Mouse (Mus musculus) kidney, postnatal 36 days (tissue): ENCODE data around the gene Kbtbd3.

Experiments used
- DNase-seq, 2 experiments: peaks; one replicate each; pipeline ENCODE4 v3.0.0; 2021 to 2022; ENCODE audit warnings: mixed read lengths in 2 of 2

Kbtbd3 gene

GRCm38 (mm10) chr9:4309351-4310085 lies at the start of gene Kbtbd3, which contains the start of gene Aasdhppt:
TSS of gene Kbtbd3 (plus strand) at chr9:4309833.
TSS of gene Aasdhppt (minus strand) at chr9:4309471.
- DNase-seq: peak; percentile 99 to 100

GRCm38 (mm10) chr9:4259841-4260745 lies 49.5 kb upstream of the Kbtbd3 start:
- DNase-seq: peak in 1 of 2 experiments; percentile 47

DNA sequence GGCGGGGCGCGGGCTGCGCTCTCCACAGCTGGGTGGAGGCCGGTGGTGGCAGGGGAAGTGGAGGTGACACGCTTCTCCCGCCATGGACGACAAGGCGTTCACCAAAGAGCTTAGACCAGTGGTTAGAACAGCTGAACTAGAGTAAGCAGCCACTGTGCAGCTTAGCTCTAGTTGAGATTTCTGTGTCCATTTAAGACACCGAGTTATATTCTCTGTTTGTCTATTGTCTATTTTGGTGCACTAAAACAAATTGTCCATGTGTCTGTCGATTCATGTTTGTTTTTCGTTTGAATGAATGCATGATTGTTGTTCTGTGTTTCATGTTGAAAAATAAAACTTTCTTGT lies 48.9 kb upstream of the Kbtbd3 start:
- DNase-seq: no peak

DNA sequence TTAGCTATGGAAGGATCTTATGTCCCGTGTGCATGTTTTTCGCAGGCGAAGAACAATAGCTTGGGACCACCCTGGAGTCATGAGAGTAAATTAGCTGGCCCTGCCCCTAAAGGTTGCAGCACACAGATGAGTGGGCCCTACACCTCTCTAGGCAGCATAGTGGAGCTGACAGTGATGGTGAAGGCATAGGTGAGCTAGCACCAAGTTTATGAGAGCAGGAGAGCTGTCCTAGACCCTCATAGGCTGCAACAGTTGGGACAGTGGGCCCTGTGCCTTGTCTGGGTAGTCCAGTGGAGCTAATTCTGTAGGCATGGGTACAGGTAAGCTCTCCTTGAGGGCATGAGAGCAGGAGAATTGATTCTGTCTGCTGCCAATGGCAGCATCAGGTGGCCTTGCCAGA lies 42.8 kb upstream of the Kbtbd3 start:
- DNase-seq: no peak

GRCm38 (mm10) chr9:4283850-4284249 lies 25.8 kb upstream of the Kbtbd3 start:
- no peak for DNase-seq

GRCm38 (mm10) chr9:4300466-4300865 lies 9.2 kb upstream of the Kbtbd3 start:
- DNase-seq: no peak

GRCm38 (mm10) chr9:4304867-4305266 lies 4.8 kb upstream of the Kbtbd3 start:
- no peak for DNase-seq

- DNase-seq: no peak
These were observed 844 bp upstream of the Kbtbd3 start for GRCm38 (mm10) chr9:4308628-4309350.

- no peak for DNase-seq
These were observed 1.1 kb downstream of the Kbtbd3 start for GRCm38 (mm10) chr9:4310706-4311105.

DNA sequence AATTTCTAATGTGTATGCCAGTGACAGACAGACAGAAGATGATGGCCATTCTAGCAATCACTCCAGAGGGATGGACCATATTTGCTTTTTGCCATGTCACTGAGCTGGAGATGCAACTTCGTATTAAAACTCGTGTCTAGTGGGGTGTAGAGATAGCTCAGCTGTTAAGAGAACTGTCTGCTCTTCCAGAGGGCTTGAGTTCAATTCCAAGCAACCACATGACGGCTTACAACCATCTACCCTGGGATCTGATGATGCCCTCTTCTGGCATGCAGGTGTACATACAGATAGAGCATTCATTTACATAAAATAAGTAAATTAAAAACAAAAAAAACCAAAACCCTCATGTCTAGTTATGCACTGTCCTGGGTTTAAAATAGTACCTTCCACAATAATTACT lies 1.5 kb downstream of the Kbtbd3 start:
- DNase-seq: peak in 1 of 2 experiments; percentile 3

DNA sequence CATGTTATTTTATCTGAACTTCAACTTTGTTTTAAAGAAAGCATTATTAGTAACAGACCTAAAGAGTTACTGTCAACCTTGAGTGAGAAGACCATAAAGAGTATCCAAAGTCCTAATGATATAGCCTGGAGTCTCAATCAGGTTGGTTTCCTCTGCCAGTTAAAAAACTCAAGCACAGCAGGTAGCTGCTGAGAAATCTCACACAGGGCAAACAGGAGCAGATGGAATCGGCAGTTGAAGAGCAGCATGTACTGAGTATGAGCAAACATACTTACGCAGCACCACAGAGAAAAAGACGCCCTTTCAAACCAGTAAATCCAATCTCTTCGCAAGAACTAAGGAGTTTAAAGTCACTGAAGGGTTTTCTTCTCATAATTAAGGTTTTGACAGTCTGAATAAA lies 4.3 kb downstream of the Kbtbd3 start:
- no peak for DNase-seq

DNA sequence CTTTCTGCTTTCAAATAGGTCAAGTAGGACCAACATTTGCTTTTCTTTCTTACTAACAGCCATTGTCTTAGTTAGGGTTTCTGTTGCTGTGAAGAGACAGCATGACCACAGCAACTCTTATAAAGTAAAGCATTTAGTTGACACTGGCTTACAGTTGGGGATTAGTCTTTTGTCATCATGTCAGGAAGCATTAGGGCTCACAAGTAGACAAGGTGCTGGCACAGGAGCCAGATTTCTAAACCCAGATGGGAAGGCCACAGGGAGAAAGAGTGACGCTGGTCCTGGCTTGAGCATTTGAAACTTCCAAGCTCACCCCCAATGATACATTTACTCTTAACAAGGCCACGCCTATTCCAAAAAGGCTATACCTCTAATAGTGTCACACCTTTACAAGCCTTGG lies 6.1 kb downstream of the Kbtbd3 start:
- DNase-seq: no peak

DNA sequence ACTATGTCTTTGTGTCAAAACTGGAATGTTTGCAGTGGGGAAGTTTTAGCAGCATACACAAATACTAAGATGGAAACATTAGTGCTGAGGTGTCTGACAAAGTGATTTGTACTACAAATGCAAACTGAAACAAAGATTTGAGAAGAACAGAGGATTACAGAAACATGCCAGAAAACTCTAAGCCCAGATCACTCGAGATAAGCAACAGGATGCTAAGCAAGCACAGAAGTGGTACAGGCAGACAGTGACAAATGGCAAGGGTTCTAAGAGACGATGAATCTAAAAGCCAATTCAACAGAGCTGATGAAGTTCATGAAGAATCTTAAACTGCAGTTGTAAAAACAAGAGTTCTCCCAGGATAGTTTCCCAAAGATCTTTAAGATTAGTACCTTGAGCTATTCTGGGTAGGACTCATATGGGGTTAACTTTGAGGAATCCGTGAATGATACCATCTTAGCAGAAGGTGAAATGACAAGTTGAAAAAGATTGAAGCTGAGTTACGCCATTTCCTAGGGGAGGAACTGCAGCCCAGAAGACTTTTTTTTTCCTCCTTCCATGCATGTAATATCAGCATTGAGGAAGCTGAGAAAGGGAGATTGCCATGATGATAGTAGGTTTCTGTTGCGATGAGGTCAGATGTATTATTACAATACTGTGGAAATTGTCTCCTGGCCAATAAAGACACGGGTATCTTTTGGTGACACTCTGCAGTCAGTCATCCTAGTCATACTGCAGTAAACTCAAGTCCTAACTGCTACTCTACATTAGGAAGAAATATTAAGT lies 9.5 kb downstream of the Kbtbd3 start:
- DNase-seq: no peak

- no peak for DNase-seq
These were observed 43.5 kb downstream of the Kbtbd3 start for GRCm38 (mm10) chr9:4353163-4353562.

- peak; percentile 96 to 99 for DNase-seq
These were observed 66.4 kb downstream of the Kbtbd3 start, which contains the start of gene Msantd4 for GRCm38 (mm10) chr9:4375828-4376639. TSS of gene Msantd4 (plus strand) at chr9:4376562.

DNA sequence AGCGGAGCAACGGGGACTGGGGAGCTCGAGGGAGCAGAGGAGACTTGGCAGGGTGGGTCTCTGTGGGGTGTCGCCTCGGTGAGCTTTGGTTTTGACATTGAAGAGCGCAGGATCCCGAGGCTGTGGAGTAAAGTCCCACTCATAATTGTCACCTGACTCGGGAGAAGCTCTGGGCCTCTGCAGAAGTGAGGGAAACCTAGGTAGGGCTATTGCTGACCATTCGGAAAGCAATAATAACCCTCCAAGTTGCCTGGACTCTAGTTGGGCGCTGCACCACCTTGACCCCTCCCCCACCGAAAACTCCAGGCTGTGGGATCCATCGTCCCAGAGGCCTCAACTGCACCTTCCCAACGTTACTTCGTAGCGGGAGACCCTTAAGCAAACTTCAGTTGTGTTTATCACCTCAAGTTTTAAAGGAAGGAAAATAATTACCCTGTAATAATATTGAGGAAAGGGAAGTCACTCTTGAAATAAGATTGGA lies 67.0 kb downstream of the Kbtbd3 start:
- peak in 1 of 2 experiments; percentile 59 for DNase-seq
